Mouse (Mus musculus) liver, embryonic 11.5 days (tissue): ENCODE measurements around the gene Top3a. TPM values are rescaled to one million over a fixed set of nuclear protein-coding genes. Genes with fewer than 3 reads are reported as not detected.

ENCODE experiments used
- ATAC-seq: fragments of 200-750 bp; cut with Nextera tagmentation; replicated peaks from 2 replicates; pipeline ENCODE4 v1.8.0; 2017; ENCODE audit warnings: moderate number of reproducible peaks, mild to moderate bottlenecking, moderate TSS enrichment, moderate library complexity; ENCODE audit not compliant: low FRiP score
- DNase-seq: peaks from one replicate; pipeline ENCODE4 v3.0.0-alpha.2; 2017; ENCODE audit warnings: low spot score
- H3K27ac ChIP-seq: fragments of 300-500 bp; sonication (generic); 2 replicates; pipeline ENCODE4 v1.5.1; 2014; ENCODE audit warnings: mild to moderate bottlenecking, low read depth, low read length, control low read depth
- H3K27me3 ChIP-seq: fragments of 300-500 bp; sonication (generic); replicated peaks from 2 replicates; pipeline ENCODE4 v1.6.1; 2014; ENCODE audit warnings: low read length, mixed read lengths; ENCODE audit not compliant: control insufficient read depth, insufficient read depth
- H3K36me3 ChIP-seq: fragments of 300-500 bp; sonication (generic); 2 replicates; pipeline ENCODE4 v1.6.1; 2014; ENCODE audit warnings: mild to moderate bottlenecking, low read length, moderate library complexity, mixed read lengths; ENCODE audit not compliant: control insufficient read depth, insufficient read depth
- H3K4me1 ChIP-seq: fragments of 300-500 bp; sonication (generic); replicated peaks from 2 replicates; pipeline ENCODE4 v1.6.1; 2014; ENCODE audit warnings: low read length, mixed read lengths; ENCODE audit not compliant: control insufficient read depth, insufficient read depth
- H3K4me2 ChIP-seq: fragments of 300-500 bp; sonication (generic); 2 replicates; pipeline ENCODE4 v1.6.1; 2014; ENCODE audit warnings: mild to moderate bottlenecking, control low read depth, moderate library complexity
- H3K4me3 ChIP-seq: fragments of 300-500 bp; sonication (generic); 2 replicates; pipeline ENCODE4 v1.5.1; 2014; ENCODE audit warnings: low read depth, low read length, control low read depth
- H3K9ac ChIP-seq: fragments of 300-500 bp; sonication (generic); 2 replicates; pipeline ENCODE4 v1.6.1; 2014; ENCODE audit warnings: low read depth, low read length, control low read depth
- H3K9me3 ChIP-seq: fragments of 300-500 bp; sonication (generic); 2 replicates; pipeline ENCODE4 v1.6.1; 2016; ENCODE audit warnings: low read length, inconsistent platforms, mixed read lengths; ENCODE audit not compliant: control insufficient read depth
- WGBS: fragments of 180-500 bp; shearing (Covaris S2); extraction: QIAGEN DNeasy Blood & Tissue Kit; methylation state at CpG from one replicate; pipeline ENCODE4 v1.1.7; 2014; 5-methylcytosine and 5-hydroxymethylcytosine counted together
- polyA plus RNA-seq: library from polyadenylated mRNA; unstranded; fragments of >200 nt; fragmentation: Nextera tagmentation; extraction: Ambion mirVana; gene quantifications from 2 replicates; pipeline ENCODE4 v1.2.1, GENCODE M21; 2014

Top3a gene
- polyA plus RNA-seq, 1 experiment from 2014 or later = 16.2 TPM

DNA sequence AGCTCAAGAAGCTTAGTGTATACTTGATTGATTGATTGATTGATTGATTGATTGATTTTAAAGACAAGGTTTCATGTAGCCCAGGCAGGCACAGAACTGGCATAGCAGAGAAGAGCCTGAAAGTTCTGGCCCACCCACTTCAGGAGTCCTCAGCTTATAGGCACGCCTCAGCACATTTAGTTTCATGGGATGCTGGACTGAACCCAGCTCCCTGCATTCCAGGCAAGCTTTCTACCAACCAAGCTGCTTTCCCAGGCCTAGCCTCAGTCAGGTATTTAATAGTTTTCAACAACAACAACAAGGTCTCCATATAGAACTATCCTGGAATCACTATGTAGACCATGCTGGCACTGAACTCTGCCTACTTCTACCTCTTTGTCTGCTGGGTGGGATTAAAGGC is 32.4 kb upstream of the Top3a start:
- Histone ChIP-seq H3K4me1 (peaks cover 24% of the 10 kb centered on the region), H3K27me3 (no peaks in the 10 kb centered on the region), H3K9ac (no peak overlapping the region), H3K4me3 (peak overlapping the region; percentile 55), H3K4me2 (peak overlapping the region; percentile 76), H3K9me3 (no peaks in the 10 kb centered on the region), H3K36me3 (no peaks in the 10 kb centered on the region), H3K27ac (no peak overlapping the region)
- 48% methylated on average over 1 of the region's 1 CpGs for WGBS
- ATAC-seq (no peak), DNase-seq (no peak)

DNA sequence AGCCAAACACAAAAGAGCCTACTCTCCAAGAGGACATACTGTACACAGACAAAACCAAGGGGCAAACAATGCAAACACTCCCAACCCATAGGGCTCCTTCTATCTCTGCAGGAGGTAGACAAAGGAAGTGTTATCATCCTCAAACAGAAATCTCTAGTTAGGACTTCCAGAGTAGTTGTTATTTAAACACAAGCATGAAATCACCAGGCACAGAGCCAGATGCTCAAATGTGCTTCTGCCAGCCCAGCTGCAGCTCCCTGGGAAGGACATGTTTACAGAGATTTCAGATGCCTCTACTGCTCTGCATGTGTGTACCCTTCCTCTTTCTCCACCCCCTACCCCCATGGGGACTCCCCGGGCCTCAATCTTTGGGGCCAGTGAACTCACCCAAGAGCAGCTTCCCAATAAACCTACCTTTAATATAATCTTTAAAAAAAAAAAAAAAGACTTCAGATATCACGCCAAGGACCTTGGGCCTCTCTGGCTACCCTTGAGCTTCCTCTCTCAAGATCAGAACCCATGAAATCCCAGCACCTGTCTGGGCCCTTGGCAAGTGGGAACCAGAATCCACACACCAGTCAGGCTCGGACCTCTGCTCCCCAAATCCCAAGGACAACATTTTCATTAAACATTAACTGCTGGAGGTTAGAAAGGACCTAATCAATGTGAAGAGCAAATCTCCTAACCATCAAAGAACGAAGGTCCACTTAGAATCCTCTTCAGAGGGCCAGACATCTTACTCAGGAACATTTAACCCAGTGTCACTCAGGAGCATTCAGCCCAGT is 31.3 kb upstream of the Top3a start:
- ATAC-seq = no peak
- Histone ChIP-seq H3K36me3 (no peaks in the 10 kb centered on the region), H3K4me2 (peak overlapping the region; percentile 76), H3K27me3 (no peaks in the 10 kb centered on the region), H3K4me1 (peaks cover 24% of the 10 kb centered on the region), H3K4me3 (peak overlapping the region; percentile 55), H3K9ac (no peak overlapping the region), H3K27ac (no peak overlapping the region), H3K9me3 (no peaks in the 10 kb centered on the region)
- no peak for DNase-seq
- 58% methylated on average over 4 of the region's 4 CpGs for WGBS

DNA sequence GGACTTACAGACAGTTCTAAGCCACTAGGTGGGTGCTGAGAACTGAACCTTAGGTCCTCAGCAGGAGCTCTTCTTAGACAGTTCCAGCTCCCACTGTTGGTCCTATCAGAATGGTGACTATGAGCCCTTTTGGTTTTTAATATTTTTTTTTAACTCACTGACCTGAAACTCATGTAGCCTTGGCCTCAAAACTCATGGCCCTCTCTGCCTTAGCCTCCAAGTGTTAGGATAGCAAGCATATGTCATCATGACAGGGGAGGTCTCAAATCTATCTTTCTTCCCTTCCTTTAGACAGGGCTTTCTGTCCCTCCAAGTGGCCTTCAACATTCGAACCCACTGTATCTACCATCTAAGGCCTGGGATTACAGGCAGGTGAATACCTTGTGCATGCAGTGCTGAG is 23.7 kb upstream of the Top3a start:
- DNase-seq (no peak), ATAC-seq (no peak)
- 87% methylated on average over 1 of the region's 1 CpGs for WGBS
- no peaks in the 10 kb centered on the region for H3K4me1 ChIP-seq
- H3K4me3 ChIP-seq = no peak overlapping the region
- H3K27ac ChIP-seq = no peak overlapping the region
- H3K4me2 ChIP-seq = no peak overlapping the region
- peaks cover 27% of the 10 kb centered on the region for H3K36me3 ChIP-seq
- no peak overlapping the region for H3K9ac ChIP-seq
- H3K9me3 ChIP-seq = no peaks in the 10 kb centered on the region
- H3K27me3 ChIP-seq = no peaks in the 10 kb centered on the region

DNA sequence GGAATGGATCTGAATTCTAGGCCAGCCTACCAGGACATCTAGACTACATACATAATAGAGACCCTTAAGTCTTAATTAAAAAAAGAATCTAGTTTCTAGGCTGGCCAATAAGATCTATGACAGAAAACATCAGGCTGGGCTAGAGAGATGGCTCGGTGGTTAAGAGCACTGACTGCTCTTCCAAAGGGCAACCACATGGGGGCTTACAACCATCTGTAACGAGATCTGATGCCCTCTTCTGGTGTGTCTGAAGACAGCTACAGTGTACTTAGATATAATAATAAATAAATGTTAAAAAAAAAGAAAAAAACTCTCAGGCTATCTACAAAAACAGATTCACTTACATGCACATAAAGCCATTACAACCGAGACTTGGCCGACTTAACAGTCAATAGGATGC is 22.8 kb upstream of the Top3a start:
- ATAC-seq (no peak), DNase-seq (no peak)
- Histone ChIP-seq H3K4me3 (no peak overlapping the region), H3K4me1 (no peaks in the 10 kb centered on the region), H3K27ac (no peak overlapping the region), H3K4me2 (no peak overlapping the region), H3K36me3 (peaks cover 29% of the 10 kb centered on the region), H3K27me3 (no peaks in the 10 kb centered on the region), H3K9me3 (no peaks in the 10 kb centered on the region), H3K9ac (no peak overlapping the region)
- WGBS = 86% methylated on average over 4 of the region's 4 CpGs

DNA sequence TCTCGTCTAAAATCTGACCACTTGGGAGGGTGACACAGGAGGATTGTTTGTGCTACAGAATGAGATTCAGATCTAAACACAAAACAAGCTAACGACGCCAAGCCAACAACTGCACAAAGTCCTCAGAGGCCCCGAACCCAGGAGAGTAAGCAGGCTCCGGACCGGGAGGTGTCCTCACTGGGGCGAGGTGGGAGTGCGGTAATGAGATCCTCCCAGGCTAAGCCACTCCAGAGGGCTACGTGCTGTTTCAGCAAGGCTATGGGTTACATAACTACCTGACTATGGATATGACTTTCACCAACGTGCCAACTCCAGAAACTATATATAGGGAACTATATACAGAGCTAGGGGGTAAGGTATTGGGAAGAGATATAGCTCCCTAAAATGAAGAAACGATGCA is 19.2 kb upstream of the Top3a start:
- Histone ChIP-seq H3K4me2 (no peak overlapping the region), H3K9me3 (no peaks in the 10 kb centered on the region), H3K4me3 (no peak overlapping the region), H3K27me3 (no peaks in the 10 kb centered on the region), H3K9ac (no peak overlapping the region), H3K4me1 (no peaks in the 10 kb centered on the region), H3K36me3 (peaks cover 37% of the 10 kb centered on the region), H3K27ac (no peak overlapping the region)
- 89% methylated on average over 11 of the region's 11 CpGs for WGBS
- DNase-seq (no peak), ATAC-seq (no peak)

DNA sequence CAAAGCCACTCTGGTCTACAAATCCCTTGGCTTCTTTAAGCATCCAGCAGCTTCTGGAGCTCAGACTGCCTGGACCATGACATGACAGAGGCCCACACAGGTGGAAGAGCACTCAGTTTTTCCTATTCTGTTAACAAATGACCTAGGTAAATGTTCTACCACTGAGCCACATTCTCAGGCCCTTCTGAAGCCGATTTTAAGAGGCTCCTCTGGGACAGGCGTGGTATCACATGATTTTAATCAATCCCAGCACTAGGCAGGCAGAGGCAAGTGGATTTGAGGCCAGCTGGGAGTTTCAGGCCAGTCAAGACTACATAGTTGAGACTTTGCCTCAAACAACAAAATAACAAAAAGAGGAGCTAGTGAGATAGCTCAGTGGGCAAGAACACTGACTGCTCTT is 13.3 kb upstream of the Top3a start:
- WGBS = 84% methylated on average over 2 of the region's 2 CpGs
- ATAC-seq = no peak
- DNase-seq = no peak
- Histone ChIP-seq H3K4me1 (no peaks in the 10 kb centered on the region), H3K9ac (no peak overlapping the region), H3K4me3 (no peak overlapping the region), H3K9me3 (no peaks in the 10 kb centered on the region), H3K27me3 (no peaks in the 10 kb centered on the region), H3K27ac (no peak overlapping the region), H3K4me2 (no peak overlapping the region), H3K36me3 (peaks cover 40% of the 10 kb centered on the region)

DNA sequence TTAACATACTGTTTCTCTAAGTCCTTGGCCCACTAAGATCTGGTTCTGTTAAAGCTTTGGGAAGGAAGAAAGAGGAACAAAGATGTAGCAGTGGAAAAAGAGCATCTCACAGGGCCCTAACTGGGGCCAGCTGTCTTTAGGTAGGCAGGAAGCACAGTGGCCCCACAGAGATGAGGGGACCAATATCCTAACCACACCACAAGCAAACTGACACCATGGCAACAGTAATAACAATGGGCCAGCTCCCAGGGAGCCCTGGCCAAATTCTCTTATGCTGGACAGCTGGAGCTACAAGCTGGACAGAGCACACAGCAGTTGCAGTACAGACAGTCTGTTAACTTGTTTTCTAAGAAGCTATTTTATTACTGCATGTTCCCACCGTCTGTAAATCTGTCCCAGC is 10.4 kb upstream of the Top3a start:
- ATAC-seq = no peak
- Histone ChIP-seq H3K27ac (no peak overlapping the region), H3K36me3 (peaks cover 52% of the 10 kb centered on the region), H3K27me3 (no peaks in the 10 kb centered on the region), H3K4me2 (no peak overlapping the region), H3K4me1 (no peaks in the 10 kb centered on the region), H3K9me3 (no peaks in the 10 kb centered on the region), H3K4me3 (no peak overlapping the region), H3K9ac (no peak overlapping the region)
- DNase-seq = no peak
- 74% methylated on average over 1 of the region's 1 CpGs for WGBS

DNA sequence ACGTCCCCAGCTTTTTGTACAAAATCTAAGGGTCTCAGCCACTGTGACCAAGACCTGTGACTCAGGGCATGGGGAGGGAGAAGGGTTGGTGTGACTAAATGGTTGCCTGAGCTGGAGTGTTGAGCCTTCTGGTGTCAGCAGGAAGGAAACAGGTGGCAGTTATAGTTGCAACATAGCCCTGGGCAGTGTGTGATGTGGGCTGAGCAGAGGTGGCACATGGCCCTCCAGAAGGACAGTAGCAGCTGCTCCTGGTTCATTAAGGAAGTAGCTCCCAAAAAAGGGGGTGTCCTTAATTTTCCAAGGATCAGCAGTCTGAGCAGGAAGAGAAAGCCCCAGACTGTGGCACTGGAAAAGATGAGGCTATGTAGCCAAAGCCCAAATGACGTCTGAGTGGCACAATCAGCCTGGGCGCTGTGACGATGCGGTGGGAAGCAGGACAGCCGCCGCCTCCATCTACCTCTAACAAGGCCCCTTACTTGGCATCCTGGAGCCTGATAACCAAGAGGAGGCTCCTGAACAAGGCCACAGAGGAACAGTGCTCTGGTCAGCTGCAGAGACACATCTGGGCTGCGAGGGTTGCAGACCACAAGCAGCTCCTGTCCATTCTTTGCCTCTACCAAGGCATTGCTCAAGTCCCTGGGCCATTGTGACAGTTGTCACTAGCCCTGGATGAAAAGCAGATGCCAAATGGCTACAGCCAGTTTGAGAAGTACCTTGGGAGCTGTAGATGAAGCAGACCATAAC is 7.2 kb upstream of the Top3a start:
- H3K4me1 ChIP-seq = peaks cover 29% of the 10 kb centered on the region
- H3K9me3 ChIP-seq = no peaks in the 10 kb centered on the region
- no peak for DNase-seq
- peaks cover 54% of the 10 kb centered on the region for H3K36me3 ChIP-seq
- H3K9ac ChIP-seq = no peak overlapping the region
- 81% methylated on average over 8 of the region's 8 CpGs for WGBS
- ATAC-seq = no peak
- H3K4me3 ChIP-seq = no peak overlapping the region
- H3K4me2 ChIP-seq = no peak overlapping the region
- H3K27ac ChIP-seq = no peak overlapping the region
- H3K27me3 ChIP-seq = no peaks in the 10 kb centered on the region
